Mouse (Mus musculus): ENCODE results near the gene Lgals3bp.

DNA sequence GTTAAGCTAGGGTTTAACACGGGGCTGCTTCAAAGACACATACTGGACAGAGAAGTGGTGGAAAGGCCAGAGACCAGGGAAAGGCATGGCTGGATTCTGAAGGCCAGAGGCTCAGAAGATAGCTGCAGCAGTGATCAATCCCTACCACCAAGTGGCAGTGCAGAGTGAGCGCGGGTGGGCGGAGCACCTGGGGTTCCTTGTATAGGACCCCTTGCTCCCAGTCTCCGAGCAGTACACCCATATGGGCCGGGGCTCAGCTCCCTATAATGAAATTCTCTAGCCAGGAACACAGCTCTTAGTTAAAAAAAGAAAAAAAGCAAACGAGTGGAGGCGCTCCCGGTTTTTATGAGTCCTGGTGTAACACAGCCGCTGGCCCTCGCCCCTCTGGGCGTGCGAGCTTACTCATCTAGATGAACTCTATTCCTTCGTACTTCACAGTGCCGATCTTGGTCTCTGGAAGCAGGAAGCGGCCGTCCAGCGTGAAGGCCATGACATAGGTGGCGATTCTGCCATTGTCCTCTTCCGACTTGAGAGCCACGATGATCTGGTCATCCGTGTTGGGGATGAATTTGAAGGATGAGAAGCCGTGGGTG, 5.5 kb upstream of the Lgals3bp start:
- TF ChIP-seq POLR2A (IDR thresholded peaks at IDR 0.05; ENCODE audit: control insufficient read depth, low read depth, low read length) (no peak), CTCF (IDR thresholded peaks at IDR 0.05; ENCODE audit: control insufficient read depth, insufficient read depth, insufficient replicate concordance, low read depth, low read length) (no peak)

Measured in testis, adult 2 months (tissue).